ENCODE assay signal across 8 mouse cellular contexts in genomic region chr3:9346857-9347445, GRCm38 (mm10).
DNase-seq lines count a peak whose midpoint lies in the region; ATAC-seq and TF ChIP-seq lines count a peak whose summit lies in the region.

No protein-coding gene starts in this region.

- CTCF ChIA-PET in Patski (lab: Charles Lee), result interaction anchor here (1.2 kb wide), 1 partner anchor 51 kb away, joined by 3 read pairs; no protein-coding TSS in a partner anchor

- peak; percentile 40 to 54 for DNase-seq in cerebellum, postnatal 25 days
- no peak for DNase-seq in cerebellum, adult 9-10 months
- DNase-seq in Patski (ENCODE audit: low read depth, low spot score), result no peak
- DNase-seq in thymus, adult 2 months, result no peak

- peak overlapping the region; percentile 52 for H3K4me3 ChIP-seq in forebrain, embryonic 13.5 days
- H3K4me3 ChIP-seq in liver, embryonic 12.5 days, result peak overlapping the region; percentile 48
- H3K4me3 ChIP-seq in neural tube, embryonic 14.5 days (ENCODE audit: low read depth, low read length), result peak overlapping the region; percentile 45
- H3K4me3 ChIP-seq in thymus, adult 2 months (ENCODE audit: control insufficient read depth, insufficient read depth, low read length), result no peak overlapping the region

- ATAC-seq in Patski, result peak; percentile 40
- ATAC-seq in forebrain, embryonic 13.5 days, result peak; percentile 84
- peak; percentile 57 to 71; a peak in 3 of 4 replicates for ATAC-seq in hematopoietic stem cell, adult 5-6 weeks (replicated peaks in 1 of 2; ENCODE audit: insufficient read depth in 1 of 2, low FRiP score in 2 of 2, low TSS enrichment in 1 of 2, low read depth in 1 of 2, poor library complexity in 2 of 2, severe bottlenecking in 2 of 2)
- ATAC-seq in liver, embryonic 12.5 days, result no peak
- ATAC-seq in neural tube, embryonic 14.5 days (ENCODE audit: low read depth), result peak; percentile 82

- in situ Hi-C loops in Patski (cut with MboI; ENCODE audit: low pct_unique_long_range_greater_than_20kb), result no loop called here

- H3K4me2 ChIP-seq in forebrain, embryonic 13.5 days, result peak overlapping the region; percentile 98
- peak overlapping the region; percentile 75 for H3K4me2 ChIP-seq in liver, embryonic 12.5 days
- peak overlapping the region; percentile 93 for H3K4me2 ChIP-seq in neural tube, embryonic 14.5 days (ENCODE audit: low read depth, low read length)

- under 1% methylated on average over 27 of the region's 27 CpGs for WGBS in forebrain, embryonic 13.5 days
- WGBS in liver, embryonic 12.5 days (ENCODE audit: insufficient replicate concordance), result under 1% methylated on average over 21 of the region's 27 CpGs
- WGBS in neural tube, embryonic 14.5 days, result 1% methylated on average over 27 of the region's 27 CpGs
- 6% methylated on average over 22 of the region's 27 CpGs for WGBS in thymus, adult 2 months

- peaks cover 58% of the 10 kb centered on the region for H3K27me3 ChIP-seq in Patski
- peaks cover 33% of the 10 kb centered on the region for H3K27me3 ChIP-seq in forebrain, embryonic 13.5 days
- H3K27me3 ChIP-seq in liver, embryonic 12.5 days (replicated peaks), result peaks cover 35% of the 10 kb centered on the region
- peaks cover 5% of the 10 kb centered on the region for H3K27me3 ChIP-seq in neural tube, embryonic 14.5 days (ENCODE audit: control insufficient read depth, insufficient read depth, low read length)
- peaks cover 4% of the 10 kb centered on the region; the same call in 1 of the 2 replicates for H3K27me3 ChIP-seq in thymus, adult 2 months (ENCODE audit: control insufficient read depth, insufficient read depth, low read length)

- TF ChIP-seq POLR2A in thymus, adult 2 months (IDR thresholded peaks at IDR 0.05; ENCODE audit: control insufficient read depth, extremely low read depth, insufficient read depth, low read length, poor library complexity), result no peak

- no peaks in the 10 kb centered on the region for H3K9me3 ChIP-seq in forebrain, embryonic 13.5 days (replicated peaks)
- H3K9me3 ChIP-seq in liver, embryonic 12.5 days (replicated peaks), result no peaks in the 10 kb centered on the region
- H3K9me3 ChIP-seq in neural tube, embryonic 14.5 days (ENCODE audit: control insufficient read depth, low read length), result no peaks in the 10 kb centered on the region

- peak overlapping the region; percentile 69 for H3K9ac ChIP-seq in forebrain, embryonic 13.5 days
- H3K9ac ChIP-seq in liver, embryonic 12.5 days, result peak overlapping the region; percentile 33; the same call in 1 of the 2 replicates
- H3K9ac ChIP-seq in neural tube, embryonic 14.5 days (replicated peaks; ENCODE audit: low read depth, low read length), result peak overlapping the region; percentile 58

- no peak for TF ChIP-seq CTCF in Patski (IDR thresholded peaks at IDR 0.05)
- TF ChIP-seq CTCF in thymus, adult 2 months (IDR thresholded peaks at IDR 0.05; ENCODE audit: borderline replicate concordance, control insufficient read depth, extremely low read depth, insufficient read depth, low read length, poor library complexity), result no peak

- peaks cover 24% of the 10 kb centered on the region for H3K4me1 ChIP-seq in forebrain, embryonic 13.5 days
- H3K4me1 ChIP-seq in liver, embryonic 12.5 days, result 0 out of 2 replicates have a peak, but pooled peaks cover 5% of the 10 kb centered on the region
- peaks cover 10% of the 10 kb centered on the region; the same call in 1 of the 2 replicates for H3K4me1 ChIP-seq in neural tube, embryonic 14.5 days (ENCODE audit: control insufficient read depth, insufficient read depth, low read length)
- H3K4me1 ChIP-seq in thymus, adult 2 months (replicated peaks; ENCODE audit: control insufficient read depth, insufficient read depth, low read length), result no peaks in the 10 kb centered on the region; the same call in 1 of the 2 replicates

- no peaks in the 10 kb centered on the region for H3K36me3 ChIP-seq in forebrain, embryonic 13.5 days (ENCODE audit: poor library complexity, severe bottlenecking)
- H3K36me3 ChIP-seq in liver, embryonic 12.5 days, result no peaks in the 10 kb centered on the region
- no peaks in the 10 kb centered on the region for H3K36me3 ChIP-seq in neural tube, embryonic 14.5 days (ENCODE audit: control insufficient read depth, insufficient read depth, low read length)
- no peaks in the 10 kb centered on the region for H3K36me3 ChIP-seq in thymus, adult 2 months (ENCODE audit: control insufficient read depth, insufficient read depth, low read length)

- no peak overlapping the region for H3K27ac ChIP-seq in forebrain, embryonic 13.5 days
- no peak overlapping the region for H3K27ac ChIP-seq in liver, embryonic 12.5 days
- H3K27ac ChIP-seq in neural tube, embryonic 14.5 days (ENCODE audit: low read depth, low read length), result no peak overlapping the region
- no peak overlapping the region for H3K27ac ChIP-seq in thymus, adult 2 months (ENCODE audit: control insufficient read depth, insufficient read depth, low read length)

- POLR2A ChIA-PET in Patski (lab: Charles Lee), result no interaction called here

Comparison
In these comparisons a context has a peak if more than half of its experiments do, and no peak if none do; other contexts are left out.
1. DNase-seq: peak in cerebellum, postnatal 25 days (2 of 2); none in cerebellum, adult 9-10 months (single experiment), Patski (single experiment) and thymus, adult 2 months (single experiment).
2. Peak in every context shown above with its lines, with median percentiles within 50 percentile points of each other: H3K4me2 ChIP-seq and H3K9ac ChIP-seq.